Mouse (Mus musculus) naive thymus-derived CD4-positive, alpha-beta T cell, adult 2 months (primary cell): ENCODE measurements around the gene Cdx2.
A peak's percentile ranks its signal among the peaks of the same experiment; 100 is the strongest.

ENCODE experiments used
- DNase-seq: peaks from one replicate; pipeline ENCODE4 v3.0.0-alpha.2; 2011; ENCODE audit warnings: low read depth

The Cdx2 gene

GRCm38 (mm10) chr5:147306638-147307397 is at the start of gene Cdx2:
Gene Cdx2 (minus strand): TSS chr5:147307270.
- DNase-seq: no peak

- DNase-seq: no peak
Observed at GRCm38 (mm10) chr5:147356260-147357055, 49.4 kb upstream of the Cdx2 start.

GRCm38 (mm10) chr5:147355788-147356187 is 48.7 kb upstream of the Cdx2 start:
- DNase-seq: no peak

GRCm38 (mm10) chr5:147354985-147355384 is 47.9 kb upstream of the Cdx2 start:
- DNase-seq: peak; percentile 54

- no peak for DNase-seq
Observed at GRCm38 (mm10) chr5:147354161-147354780, 47.2 kb upstream of the Cdx2 start.

GRCm38 (mm10) chr5:147351931-147352330 is 44.9 kb upstream of the Cdx2 start:
- DNase-seq: no peak

- no peak for DNase-seq
Observed at GRCm38 (mm10) chr5:147345981-147346380, 38.9 kb upstream of the Cdx2 start.

- DNase-seq: no peak
Observed at GRCm38 (mm10) chr5:147343904-147344303, 36.8 kb upstream of the Cdx2 start.

- DNase-seq: no peak
Observed at GRCm38 (mm10) chr5:147342901-147343300, 35.8 kb upstream of the Cdx2 start.

GRCm38 (mm10) chr5:147340741-147341414 is 33.8 kb upstream of the Cdx2 start:
- peak; percentile 91 for DNase-seq

- peak; percentile 60 for DNase-seq
Observed at GRCm38 (mm10) chr5:147339560-147339959, 32.5 kb upstream of the Cdx2 start.

GRCm38 (mm10) chr5:147338967-147339366 is 31.9 kb upstream of the Cdx2 start:
- no peak for DNase-seq

- peak; percentile 13 for DNase-seq
Observed at GRCm38 (mm10) chr5:147332711-147333110, 25.6 kb upstream of the Cdx2 start.

- DNase-seq: peak; percentile 92
Observed at GRCm38 (mm10) chr5:147331547-147331946, 24.5 kb upstream of the Cdx2 start.

- DNase-seq: peak; percentile 2
Observed at GRCm38 (mm10) chr5:147329946-147330345, 22.9 kb upstream of the Cdx2 start.

GRCm38 (mm10) chr5:147327636-147328035 is 20.6 kb upstream of the Cdx2 start:
- no peak for DNase-seq

- DNase-seq: no peak
Observed at GRCm38 (mm10) chr5:147325931-147326330, 18.9 kb upstream of the Cdx2 start.

- peak; percentile 94 for DNase-seq
Observed at GRCm38 (mm10) chr5:147323237-147323917, 16.3 kb upstream of the Cdx2 start.

- DNase-seq: no peak
Observed at GRCm38 (mm10) chr5:147322183-147322582, 15.1 kb upstream of the Cdx2 start, which contains the start of gene Urad. Gene Urad (minus strand): TSS chr5:147322440.

GRCm38 (mm10) chr5:147319653-147320052 is 12.6 kb upstream of the Cdx2 start:
- peak; percentile 85 for DNase-seq

- DNase-seq: peak; percentile 49
Observed at GRCm38 (mm10) chr5:147317991-147318390, 10.9 kb upstream of the Cdx2 start.
